Mouse (Mus musculus) embryonic facial prominence, embryonic 13.5 days (tissue): ENCODE measurements around the gene Dph1. TPM values are rescaled to one million over a fixed set of nuclear protein-coding genes. Genes with fewer than 3 reads are reported as not detected.

Experiments used
- ATAC-seq: fragments of 200-750 bp; cut with Nextera tagmentation; 2 replicates; pipeline ENCODE4 v1.8.0; 2017; ENCODE audit warnings: low read depth; ENCODE audit not compliant: insufficient number of reproducible peaks, insufficient read depth, low FRiP score, low TSS enrichment
- H3K27ac ChIP-seq: fragments of 300-500 bp; sonication (generic); 2 replicates; pipeline ENCODE4 v1.5.1; 2015; ENCODE audit warnings: moderate library complexity, mild to moderate bottlenecking, inconsistent platforms
- H3K27me3 ChIP-seq: fragments of 300-500 bp; sonication (generic); 2 replicates; pipeline ENCODE4 v1.6.1; 2015; ENCODE audit warnings: mild to moderate bottlenecking, inconsistent platforms
- H3K36me3 ChIP-seq: fragments of 300-500 bp; sonication (generic); 2 replicates; pipeline ENCODE4 v1.6.1; 2015; ENCODE audit warnings: mild to moderate bottlenecking, inconsistent platforms
- H3K4me1 ChIP-seq: fragments of 300-500 bp; sonication (generic); 2 replicates; pipeline ENCODE4 v1.6.1; 2015; ENCODE audit warnings: inconsistent platforms
- H3K4me2 ChIP-seq: fragments of 300-500 bp; sonication (generic); 2 replicates; pipeline ENCODE4 v1.6.1; 2015; ENCODE audit warnings: moderate library complexity, mild to moderate bottlenecking, inconsistent platforms
- H3K4me3 ChIP-seq: fragments of 300-500 bp; sonication (generic); 2 replicates; pipeline ENCODE4 v1.5.1; 2015; ENCODE audit warnings: mild to moderate bottlenecking, inconsistent platforms
- H3K9ac ChIP-seq: fragments of 300-500 bp; sonication (generic); 2 replicates; pipeline ENCODE4 v1.6.1; 2015; ENCODE audit warnings: mild to moderate bottlenecking, inconsistent platforms
- H3K9me3 ChIP-seq: fragments of 300-500 bp; sonication (generic); 2 replicates; pipeline ENCODE4 v1.6.1; 2016; ENCODE audit warnings: inconsistent platforms
- WGBS: fragments of 180-500 bp; shearing (Covaris S2); methylation state at CpG from one replicate; pipeline ENCODE4 v1.1.7; 2015; ENCODE audit warnings: mixed read lengths; 5-methylcytosine and 5-hydroxymethylcytosine counted together
- polyA plus RNA-seq: library from polyadenylated mRNA; unstranded; fragments of >200 nt; fragmentation: Nextera tagmentation; extraction: Ambion mirVana; gene quantifications from 2 replicates; pipeline ENCODE4 v1.2.1, GENCODE M21; 2015

Gene Dph1
- polyA plus RNA-seq, 1 experiment from 2014 or later, result 24.5 TPM

- Histone ChIP-seq H3K4me2 (peak overlapping the region; percentile 94), H3K27me3 (peaks cover 84% of the 10 kb centered on the region), H3K9me3 (no peaks in the 10 kb centered on the region), H3K4me1 (peaks cover 65% of the 10 kb centered on the region), H3K9ac (peak overlapping the region; percentile 74), H3K36me3 (peaks cover 39% of the 10 kb centered on the region), H3K4me3 (peak overlapping the region; percentile 60), H3K27ac (peak overlapping the region; percentile 22; the same call in 1 of the 2 replicates)
- no peak for ATAC-seq
- WGBS, result 8% methylated on average over 54 of the region's 54 CpGs
Measured at GRCm38 (mm10) chr11:75165441-75166192, 25.4 kb downstream of the Dph1 start.

- Histone ChIP-seq H3K9ac (peak overlapping the region; percentile 74; the same call in 1 of the 2 replicates), H3K4me2 (peak overlapping the region; percentile 94), H3K4me1 (peaks cover 56% of the 10 kb centered on the region), H3K9me3 (no peaks in the 10 kb centered on the region), H3K36me3 (peaks cover 47% of the 10 kb centered on the region), H3K4me3 (peak overlapping the region; percentile 60), H3K27me3 (peaks cover 75% of the 10 kb centered on the region), H3K27ac (no peak overlapping the region)
- no peak for ATAC-seq
- 18% methylated on average over 15 of the region's 15 CpGs for WGBS
Measured at GRCm38 (mm10) chr11:75164750-75165149, 26.3 kb downstream of the Dph1 start.

- 73% methylated on average over 2 of the region's 2 CpGs for WGBS
- H3K27ac ChIP-seq, result no peak overlapping the region
- H3K27me3 ChIP-seq, result peaks cover 68% of the 10 kb centered on the region
- H3K4me2 ChIP-seq, result no peak overlapping the region
- ATAC-seq, result no peak
- no peak overlapping the region for H3K4me3 ChIP-seq
- H3K4me1 ChIP-seq, result peaks cover 49% of the 10 kb centered on the region
- H3K9me3 ChIP-seq, result no peaks in the 10 kb centered on the region
- H3K36me3 ChIP-seq, result peaks cover 54% of the 10 kb centered on the region
- H3K9ac ChIP-seq, result no peak overlapping the region
Measured at GRCm38 (mm10) chr11:75164051-75164450, 27.0 kb downstream of the Dph1 start.

DNA sequence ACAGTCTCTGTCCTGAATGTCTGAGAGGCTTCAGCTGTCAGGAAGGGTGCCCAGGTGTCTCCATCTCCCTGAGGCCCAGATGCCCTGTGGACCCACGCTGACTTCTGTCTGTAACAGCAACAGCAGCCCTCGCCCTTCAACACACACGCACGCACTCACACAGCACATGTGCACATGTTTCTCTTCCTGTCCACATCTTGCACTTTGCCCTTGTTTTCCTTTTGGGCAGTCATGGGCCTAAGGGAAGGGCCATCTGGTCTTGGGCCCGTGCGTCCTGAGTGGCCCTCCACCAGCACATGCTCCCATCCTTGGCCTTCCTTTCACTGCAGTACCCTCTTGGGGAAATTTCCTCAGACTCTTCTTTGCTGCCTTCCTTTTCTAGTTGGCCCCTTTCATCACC lies 27.7 kb downstream of the Dph1 start:
- H3K4me3 ChIP-seq, result no peak overlapping the region
- no peak for ATAC-seq
- H3K4me2 ChIP-seq, result no peak overlapping the region
- H3K27me3 ChIP-seq, result peaks cover 62% of the 10 kb centered on the region
- H3K36me3 ChIP-seq, result peaks cover 59% of the 10 kb centered on the region
- H3K9ac ChIP-seq, result peak overlapping the region; percentile 33; the same call in 1 of the 2 replicates
- no peak overlapping the region for H3K27ac ChIP-seq
- no peaks in the 10 kb centered on the region for H3K9me3 ChIP-seq
- WGBS, result 79% methylated on average over 6 of the region's 6 CpGs
- H3K4me1 ChIP-seq, result peaks cover 45% of the 10 kb centered on the region

DNA sequence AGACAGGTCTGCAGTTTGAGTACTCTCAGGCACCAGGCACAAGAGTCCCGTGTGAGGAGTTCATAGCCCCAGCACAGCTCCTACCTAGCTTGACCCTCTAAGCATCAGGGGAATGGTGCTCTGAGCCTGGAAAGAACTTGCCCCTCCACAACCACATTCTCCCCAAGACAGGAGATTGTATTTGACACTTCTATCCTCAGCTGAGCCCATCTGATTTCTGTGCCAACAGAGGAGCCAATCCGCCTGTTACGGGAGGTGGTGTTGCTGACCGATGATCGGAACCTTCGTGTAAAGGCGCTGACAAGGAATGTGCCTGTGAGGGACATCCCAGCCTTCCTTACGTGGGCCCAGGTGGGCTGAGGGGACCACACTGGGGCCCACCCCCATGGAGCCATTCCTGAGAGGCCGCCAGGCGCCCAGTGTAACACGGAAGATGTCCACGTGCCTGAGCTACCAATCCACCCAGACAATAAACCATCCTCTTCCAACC lies 28.4 kb downstream of the Dph1 start:
- no peak overlapping the region for H3K9ac ChIP-seq
- peaks cover 46% of the 10 kb centered on the region for H3K4me1 ChIP-seq
- no peak overlapping the region for H3K4me3 ChIP-seq
- WGBS, result 87% methylated on average over 12 of the region's 12 CpGs
- peaks cover 59% of the 10 kb centered on the region for H3K36me3 ChIP-seq
- no peak overlapping the region for H3K4me2 ChIP-seq
- peaks cover 54% of the 10 kb centered on the region for H3K27me3 ChIP-seq
- no peaks in the 10 kb centered on the region for H3K9me3 ChIP-seq
- no peak for ATAC-seq
- H3K27ac ChIP-seq, result no peak overlapping the region

- peaks cover 64% of the 10 kb centered on the region for H3K36me3 ChIP-seq
Measured at GRCm38 (mm10) chr11:75161417-75162008, 29.5 kb downstream of the Dph1 start.

GRCm38 (mm10) chr11:75160954-75161353 lies 30.1 kb downstream of the Dph1 start:
- H3K9ac ChIP-seq, result no peak overlapping the region
- no peaks in the 10 kb centered on the region for H3K9me3 ChIP-seq
- ATAC-seq, result no peak
- H3K36me3 ChIP-seq, result peaks cover 69% of the 10 kb centered on the region
- peaks cover 37% of the 10 kb centered on the region for H3K27me3 ChIP-seq
- no peak overlapping the region for H3K27ac ChIP-seq
- H3K4me1 ChIP-seq, result peaks cover 46% of the 10 kb centered on the region
- H3K4me2 ChIP-seq, result no peak overlapping the region
- 75% methylated on average over 7 of the region's 7 CpGs for WGBS
- H3K4me3 ChIP-seq, result no peak overlapping the region

More at GRCm38 (mm10) chr11:75161417-75162008, 29.5 kb downstream of the Dph1 start:
- no peak overlapping the region for H3K9ac ChIP-seq
- H3K27ac ChIP-seq, result no peak overlapping the region
- no peak for ATAC-seq
- 69% methylated on average over 4 of the region's 4 CpGs for WGBS
- H3K27me3 ChIP-seq, result peaks cover 43% of the 10 kb centered on the region
- H3K9me3 ChIP-seq, result no peaks in the 10 kb centered on the region
- H3K4me3 ChIP-seq, result no peak overlapping the region
- H3K4me1 ChIP-seq, result peaks cover 46% of the 10 kb centered on the region
- H3K4me2 ChIP-seq, result no peak overlapping the region

- 56% methylated on average over 2 of the region's 2 CpGs for WGBS
- Histone ChIP-seq H3K4me2 (no peak overlapping the region), H3K9me3 (no peaks in the 10 kb centered on the region), H3K36me3 (peaks cover 65% of the 10 kb centered on the region), H3K4me1 (peaks cover 34% of the 10 kb centered on the region), H3K9ac (no peak overlapping the region), H3K27ac (no peak overlapping the region), H3K27me3 (peaks cover 23% of the 10 kb centered on the region), H3K4me3 (no peak overlapping the region)
- no peak for ATAC-seq
Measured at GRCm38 (mm10) chr11:75159564-75159963, 31.5 kb downstream of the Dph1 start.

DNA sequence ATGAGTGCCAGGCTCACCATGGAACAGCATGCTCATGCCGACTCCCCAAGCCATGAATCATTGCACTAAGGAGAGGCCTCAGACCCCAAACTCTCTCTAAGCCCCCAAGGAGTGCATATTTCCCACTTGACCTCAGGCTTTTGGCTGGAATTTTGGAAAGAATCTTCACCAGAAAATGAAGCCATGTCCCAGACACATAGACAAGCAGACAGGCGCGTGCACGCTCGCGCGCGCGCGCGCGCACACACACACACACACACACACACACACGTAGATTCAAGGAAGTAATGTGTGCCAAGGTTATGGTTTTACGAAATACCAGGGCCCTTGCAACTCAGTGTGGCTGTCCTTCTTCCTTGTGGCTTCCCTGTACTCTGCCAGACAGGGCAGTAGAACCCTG lies 32.6 kb downstream of the Dph1 start:
- WGBS, result 89% methylated on average over 14 of the region's 14 CpGs
- H3K9ac ChIP-seq, result no peak overlapping the region
- no peaks in the 10 kb centered on the region for H3K9me3 ChIP-seq
- H3K27ac ChIP-seq, result no peak overlapping the region
- ATAC-seq, result no peak
- H3K4me3 ChIP-seq, result no peak overlapping the region
- no peak overlapping the region for H3K4me2 ChIP-seq
- peaks cover 12% of the 10 kb centered on the region for H3K27me3 ChIP-seq
- H3K4me1 ChIP-seq, result peaks cover 34% of the 10 kb centered on the region
- H3K36me3 ChIP-seq, result peaks cover 56% of the 10 kb centered on the region

- Histone ChIP-seq H3K9ac (no peak overlapping the region), H3K9me3 (no peaks in the 10 kb centered on the region), H3K27me3 (peaks cover 7% of the 10 kb centered on the region), H3K4me2 (no peak overlapping the region), H3K36me3 (peaks cover 51% of the 10 kb centered on the region), H3K27ac (no peak overlapping the region), H3K4me3 (no peak overlapping the region), H3K4me1 (peaks cover 34% of the 10 kb centered on the region)
- ATAC-seq, result no peak
- WGBS, result 37% methylated on average over 2 of the region's 2 CpGs
Measured at GRCm38 (mm10) chr11:75157901-75158300, 33.1 kb downstream of the Dph1 start.

GRCm38 (mm10) chr11:75157037-75157436 lies 34.0 kb downstream of the Dph1 start:
- Histone ChIP-seq H3K4me2 (no peak overlapping the region), H3K27ac (no peak overlapping the region), H3K4me3 (no peak overlapping the region), H3K9ac (no peak overlapping the region), H3K27me3 (no peaks in the 10 kb centered on the region), H3K4me1 (peaks cover 34% of the 10 kb centered on the region), H3K36me3 (peaks cover 42% of the 10 kb centered on the region), H3K9me3 (no peaks in the 10 kb centered on the region)
- no peak for ATAC-seq
- WGBS, result 29% methylated on average over 4 of the region's 4 CpGs

DNA sequence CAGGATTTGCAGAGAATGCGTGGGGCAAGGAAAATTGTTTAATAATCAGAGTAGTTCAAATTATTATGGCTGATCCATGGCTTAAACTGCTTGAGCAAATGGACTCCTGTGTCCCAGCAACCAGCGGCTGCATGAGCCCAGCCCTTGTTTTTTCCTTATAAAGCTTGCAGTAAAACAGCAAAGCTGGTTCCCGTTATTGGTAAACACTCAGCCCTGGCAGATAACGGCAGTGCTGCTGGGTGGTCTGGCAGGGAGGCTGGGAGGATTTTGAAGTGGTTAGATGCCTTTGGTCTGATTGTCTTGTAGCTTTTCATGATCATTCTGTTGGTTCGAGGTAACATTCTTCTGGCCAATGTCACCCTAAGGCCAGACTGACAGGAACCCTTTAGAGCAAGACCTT lies 34.6 kb downstream of the Dph1 start:
- 43% methylated on average over 5 of the region's 5 CpGs for WGBS
- no peak for ATAC-seq
- H3K9ac ChIP-seq, result peak overlapping the region; percentile 28; the same call in 1 of the 2 replicates
- no peak overlapping the region for H3K4me3 ChIP-seq
- H3K36me3 ChIP-seq, result peaks cover 37% of the 10 kb centered on the region
- H3K4me2 ChIP-seq, result no peak overlapping the region
- H3K27me3 ChIP-seq, result no peaks in the 10 kb centered on the region
- peaks cover 30% of the 10 kb centered on the region for H3K4me1 ChIP-seq
- no peaks in the 10 kb centered on the region for H3K9me3 ChIP-seq
- H3K27ac ChIP-seq, result no peak overlapping the region
